Mouse (Mus musculus) megakaryocyte progenitor cell, adult 5-6 weeks (primary cell): ENCODE results near the gene Gm21477. TPM values are rescaled to one million over a fixed set of nuclear protein-coding genes. Genes with fewer than 3 reads are reported as not detected.
"Not testable (repeated sequence)": the region's sequence is repeated elsewhere in the genome, so short reads cannot be mapped to it uniquely, and the experiment has no call there.

ENCODE experiments used
- ATAC-seq: replicated peaks from 2 replicates; pipeline ENCODE4 v1.8.0; 2016; ENCODE audit warnings: mild to moderate bottlenecking, moderate TSS enrichment, inconsistent platforms; ENCODE audit not compliant: poor library complexity
- total RNA-seq, 2 experiments: library from RNA; stranded (forward) in 1 of 2; stranded (reverse) in 1 of 2; fragments of 157-497, 149-512 nt in 1 of 2; fragments of 200-1000 nt in 1 of 2; gene quantifications; 2 replicates each; pipeline versions ENCODE4 v1.2.3 to v1.2.4; 2015 to 2017

Gm21477 gene
- total RNA-seq (2015): not detected in 2 replicates
- not detected in 2 replicates for total RNA-seq (2017)

- not testable (repeated sequence) for ATAC-seq
Measured at GRCm38 (mm10) chrY:87116521-87116920, at the start of gene Gm21477. TSS of gene Gm21477 (plus strand) at chrY:87116821.
